Mouse (Mus musculus) lung, adult 2 months (tissue): ENCODE results near the gene Glt1d1.

Source experiments
- CTCF ChIP-seq: fragments of 200-500 bp; IDR thresholded peaks from 2 replicates; pipeline ENCODE4 v1.5.1; 2011; ENCODE audit warnings: mild to moderate bottlenecking, low read length, control low read depth; ENCODE audit not compliant: insufficient read depth
- POLR2A ChIP-seq: fragments of 200-500 bp; IDR thresholded peaks from 2 replicates; pipeline ENCODE4 v1.6.1; 2011; ENCODE audit warnings: low read depth, mild to moderate bottlenecking, control low read depth, low read length, borderline replicate concordance; ENCODE audit errors: extremely low read depth

DNA sequence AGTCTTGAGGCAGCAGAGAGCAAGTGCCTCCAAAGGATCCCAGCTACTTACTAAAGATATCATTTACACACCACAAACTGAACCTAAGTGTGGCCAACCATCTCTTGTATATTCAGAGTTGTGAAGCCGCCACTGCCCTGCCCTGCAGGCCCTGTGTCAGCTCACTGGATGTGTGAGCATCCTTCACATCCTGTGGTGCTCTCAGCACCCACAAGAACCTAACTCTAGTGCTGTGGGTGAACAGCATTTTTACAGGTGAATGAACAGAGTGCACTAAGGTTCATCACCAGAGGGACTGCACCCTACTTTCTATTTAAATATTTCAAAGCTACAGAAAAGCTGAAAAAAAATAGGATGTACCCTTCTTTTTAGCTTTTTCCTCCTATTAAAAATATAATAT, 20.2 kb upstream of the Glt1d1 start:
- TF ChIP-seq CTCF (no peak), POLR2A (no peak)
